Comparison of ENCODE assay signal across 28 mouse cellular contexts in the genomic region with DNA sequence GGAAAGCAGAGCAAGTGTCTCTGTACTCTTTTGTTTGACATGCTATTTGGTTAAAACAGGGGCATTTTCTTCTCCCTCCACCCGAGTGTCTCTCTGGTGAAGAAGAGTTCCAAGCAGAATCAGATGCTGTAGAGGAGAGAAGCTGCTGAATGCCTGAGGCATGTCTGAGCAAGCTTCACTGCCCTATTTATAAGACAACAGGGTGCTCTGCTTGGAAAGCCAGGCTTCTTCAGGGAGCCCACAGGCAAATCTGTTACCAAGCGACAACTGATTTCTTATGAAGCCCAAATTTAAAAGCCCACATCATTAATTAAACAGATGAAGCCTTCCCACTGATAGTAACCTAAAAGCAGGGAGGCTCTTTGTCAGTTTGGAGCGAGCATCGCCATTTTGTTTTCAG.
A peak's percentile ranks its signal among the peaks of the same experiment; 100 is the strongest.
DNase-seq lines count a peak whose midpoint lies in the region; ATAC-seq and TF ChIP-seq lines count a peak whose summit lies in the region.
"Had no signal": no experiment of that assay in that cellular context is flagged by ENCODE, and none has a peak within 500 bp of the region (broad histone marks: within the 10 kb centered on the region; RNA-seq: fewer than 3 reads in every experiment).

No protein-coding gene starts in this region.

- TF ChIP-seq CTCF in thymus, adult 2 months (IDR thresholded peaks at IDR 0.05; ENCODE audit: borderline replicate concordance, control insufficient read depth, extremely low read depth, insufficient read depth, low read length, poor library complexity), result no peak

- DNase-seq in cerebellum, adult 9-10 months, result peak; percentile 4
- no peak for DNase-seq in cerebellum, postnatal 4 days (ENCODE audit: low spot score in 2 of 2)
- no peak for DNase-seq in hindbrain, embryonic 14.5 days (ENCODE audit: low spot score)
- DNase-seq in hindbrain, embryonic 10.5 days (ENCODE audit: low spot score), result no peak
- DNase-seq in thymus, adult 2 months, result no peak
- DNase-seq: adrenal gland, adult 8-10 months; embryo, embryonic 11 days; gastrocnemius, postnatal 14 days; heart, adult 11 months; kidney, adult 11 months; kidney, postnatal 14 days; layer of hippocampus, adult 9-11 months; lung, embryonic 14.5 days; lung, postnatal 14 days; thymus, postnatal 4 days had no signal

- no peak for TF ChIP-seq POLR2A in thymus, adult 2 months (IDR thresholded peaks at IDR 0.05; ENCODE audit: control insufficient read depth, extremely low read depth, insufficient read depth, low read length, poor library complexity)

- peak; percentile 59; the same call in 1 of the 2 replicates for ATAC-seq in hindbrain, embryonic 14.5 days (ENCODE audit: low FRiP score)
- no peak for ATAC-seq in midbrain, embryonic 16.5 days
- no peak for ATAC-seq in midbrain, embryonic 13.5 days
- ATAC-seq: forebrain, embryonic 14.5 days; inflammation-experienced regulatory T-cells, adult 6 months had no signal

- no peak overlapping the region for H3K9ac ChIP-seq in hindbrain, embryonic 14.5 days
- no peak overlapping the region for H3K9ac ChIP-seq in midbrain, embryonic 16.5 days (ENCODE audit: low read depth, low read length)
- H3K9ac ChIP-seq in midbrain, embryonic 13.5 days (replicated peaks), result no peak overlapping the region
- H3K9ac ChIP-seq: embryonic facial prominence, embryonic 12.5 days; heart, embryonic 15.5 days; limb, embryonic 12.5 days; liver, embryonic 15.5 days; lung, embryonic 14.5 days; midbrain, embryonic 12.5 days; neural tube, embryonic 12.5 days had no signal

- no peaks in the 10 kb centered on the region for H3K27me3 ChIP-seq in hindbrain, embryonic 14.5 days (ENCODE audit: control insufficient read depth, insufficient read depth, low read length)
- no peaks in the 10 kb centered on the region for H3K27me3 ChIP-seq in hindbrain, embryonic 10.5 days (ENCODE audit: insufficient read depth, poor library complexity, severe bottlenecking)
- H3K27me3 ChIP-seq in midbrain, embryonic 16.5 days (ENCODE audit: control insufficient read depth, insufficient read depth, low read depth, low read length), result no peaks in the 10 kb centered on the region
- H3K27me3 ChIP-seq in midbrain, embryonic 13.5 days, result no peaks in the 10 kb centered on the region
- no peaks in the 10 kb centered on the region for H3K27me3 ChIP-seq in thymus, adult 2 months (ENCODE audit: control insufficient read depth, insufficient read depth, low read length)
- H3K27me3 ChIP-seq: embryonic facial prominence, embryonic 12.5 days; heart, embryonic 15.5 days; limb, embryonic 12.5 days; liver, embryonic 15.5 days; midbrain, embryonic 12.5 days; neural tube, embryonic 12.5 days had no signal

- no peak overlapping the region for H3K4me3 ChIP-seq in hindbrain, embryonic 14.5 days (replicated peaks; ENCODE audit: low read length)
- H3K4me3 ChIP-seq in hindbrain, embryonic 10.5 days, result no peak overlapping the region
- no peak overlapping the region for H3K4me3 ChIP-seq in midbrain, embryonic 16.5 days (ENCODE audit: low read depth, low read length)
- no peak overlapping the region for H3K4me3 ChIP-seq in midbrain, embryonic 13.5 days (replicated peaks)
- H3K4me3 ChIP-seq in thymus, adult 2 months (ENCODE audit: control insufficient read depth, insufficient read depth, low read length), result no peak overlapping the region
- H3K4me3 ChIP-seq: embryonic facial prominence, embryonic 12.5 days; heart, embryonic 10.5 days; heart, embryonic 15.5 days; limb, embryonic 12.5 days; liver, embryonic 15.5 days; midbrain, embryonic 12.5 days; myocyte; neural tube, embryonic 12.5 days had no signal

- H3K4me1 ChIP-seq in hindbrain, embryonic 14.5 days (replicated peaks; ENCODE audit: control insufficient read depth, insufficient read depth, low read length), result no peaks in the 10 kb centered on the region
- no peaks in the 10 kb centered on the region for H3K4me1 ChIP-seq in hindbrain, embryonic 10.5 days (replicated peaks)
- H3K4me1 ChIP-seq in midbrain, embryonic 16.5 days (ENCODE audit: control insufficient read depth, insufficient read depth, low read length), result no peaks in the 10 kb centered on the region
- H3K4me1 ChIP-seq in midbrain, embryonic 13.5 days (replicated peaks), result no peaks in the 10 kb centered on the region
- no peaks in the 10 kb centered on the region for H3K4me1 ChIP-seq in thymus, adult 2 months (replicated peaks; ENCODE audit: control insufficient read depth, insufficient read depth, low read length)
- H3K4me1 ChIP-seq: embryonic facial prominence, embryonic 12.5 days; heart, embryonic 10.5 days; heart, embryonic 15.5 days; limb, embryonic 12.5 days; liver, embryonic 15.5 days; midbrain, embryonic 12.5 days; neural tube, embryonic 12.5 days had no signal

- H3K9me3 ChIP-seq in hindbrain, embryonic 14.5 days (ENCODE audit: control insufficient read depth, low read length), result no peaks in the 10 kb centered on the region
- H3K9me3 ChIP-seq in hindbrain, embryonic 10.5 days, result no peaks in the 10 kb centered on the region
- H3K9me3 ChIP-seq in midbrain, embryonic 16.5 days (replicated peaks; ENCODE audit: control insufficient read depth, low read length, poor library complexity, severe bottlenecking), result no peaks in the 10 kb centered on the region
- H3K9me3 ChIP-seq in midbrain, embryonic 13.5 days, result no peaks in the 10 kb centered on the region
- H3K9me3 ChIP-seq: embryonic facial prominence, embryonic 12.5 days; heart, embryonic 10.5 days; heart, embryonic 15.5 days; limb, embryonic 12.5 days; liver, embryonic 15.5 days; midbrain, embryonic 12.5 days; neural tube, embryonic 12.5 days had no signal

- H3K36me3 ChIP-seq in hindbrain, embryonic 14.5 days (replicated peaks; ENCODE audit: control insufficient read depth, insufficient read depth), result no peaks in the 10 kb centered on the region
- no peaks in the 10 kb centered on the region for H3K36me3 ChIP-seq in hindbrain, embryonic 10.5 days
- H3K36me3 ChIP-seq in midbrain, embryonic 16.5 days (ENCODE audit: control insufficient read depth, insufficient read depth, low read length), result no peaks in the 10 kb centered on the region
- no peaks in the 10 kb centered on the region for H3K36me3 ChIP-seq in midbrain, embryonic 13.5 days
- no peaks in the 10 kb centered on the region for H3K36me3 ChIP-seq in thymus, adult 2 months (ENCODE audit: control insufficient read depth, insufficient read depth, low read length)
- H3K36me3 ChIP-seq: embryonic facial prominence, embryonic 12.5 days; G1E; heart, embryonic 10.5 days; heart, embryonic 15.5 days; limb, embryonic 12.5 days; liver, embryonic 15.5 days; midbrain, embryonic 12.5 days; neural tube, embryonic 12.5 days had no signal

- no peak overlapping the region for H3K4me2 ChIP-seq in hindbrain, embryonic 14.5 days (replicated peaks)
- no peak overlapping the region for H3K4me2 ChIP-seq in midbrain, embryonic 16.5 days (ENCODE audit: low read length)
- no peak overlapping the region for H3K4me2 ChIP-seq in midbrain, embryonic 13.5 days (replicated peaks)
- H3K4me2 ChIP-seq: embryonic facial prominence, embryonic 12.5 days; heart, embryonic 15.5 days; limb, embryonic 12.5 days; liver, embryonic 15.5 days; lung, embryonic 14.5 days; midbrain, embryonic 12.5 days; neural tube, embryonic 12.5 days had no signal

- H3K27ac ChIP-seq in hindbrain, embryonic 14.5 days, result no peak overlapping the region
- H3K27ac ChIP-seq in hindbrain, embryonic 10.5 days, result no peak overlapping the region
- peak overlapping the region; percentile 47; the same call in 1 of the 2 replicates for H3K27ac ChIP-seq in midbrain, embryonic 16.5 days (ENCODE audit: low read length)
- no peak overlapping the region; the same call in 1 of the 2 replicates for H3K27ac ChIP-seq in midbrain, embryonic 13.5 days
- H3K27ac ChIP-seq in thymus, adult 2 months (ENCODE audit: control insufficient read depth, insufficient read depth, low read length), result no peak overlapping the region
- H3K27ac ChIP-seq: embryonic facial prominence, embryonic 12.5 days; heart, embryonic 10.5 days; heart, embryonic 15.5 days; limb, embryonic 12.5 days; liver, embryonic 15.5 days; midbrain, embryonic 12.5 days; neural tube, embryonic 12.5 days had no signal

- WGBS in hindbrain, embryonic 14.5 days, result 61% methylated on average over 4 of the region's 4 CpGs
- 75% methylated on average over 4 of the region's 4 CpGs for WGBS in hindbrain, embryonic 10.5 days
- 67% methylated on average over 4 of the region's 4 CpGs for WGBS in midbrain, embryonic 16.5 days
- WGBS in midbrain, embryonic 13.5 days, result 74% methylated on average over 4 of the region's 4 CpGs
- WGBS in thymus, adult 2 months, result 93% methylated on average over 4 of the region's 4 CpGs
